Mouse (Mus musculus): ENCODE results near the gene Triml2.

- TF ChIP-seq CTCF (conservative IDR thresholded peaks at IDR 0.05; ENCODE audit: insufficient read depth, insufficient read length, low read depth, low read length) (no peak), POLR2A (IDR thresholded peaks at IDR 0.05; ENCODE audit: low read depth, low read length) (no peak)
Observed at GRCm38 (mm10) chr8:43164453-43164852, 15.9 kb upstream of the Triml2 start.
